Mouse (Mus musculus): Measurements from ENCODE around the gene Trim7. TPM values are rescaled to one million over a fixed set of nuclear protein-coding genes. Genes with fewer than 3 reads are reported as not detected.
A peak's percentile ranks its signal among the peaks of the same experiment; 100 is the strongest.
"Not testable (repeated sequence)": the region's sequence is repeated elsewhere in the genome, so short reads cannot be mapped to it uniquely, and the experiment has no call there.

Gene Trim7
- total and polyA plus RNA-seq, 2 experiments from 2014 or later = 3.7 to 7.7 TPM

GRCm38 (mm10) chr11:48816800-48817665 is 8.9 kb upstream of the Trim7 start, which contains the start of gene Trim41:
TSS of gene Trim41 (minus strand) at chr11:48817353.
- peak; percentile 31; the same call in 1 of the 2 replicates for TF ChIP-seq CTCF (IDR thresholded peaks at IDR 0.05; ENCODE audit: low read depth)
- H3K9me3 ChIP-seq (ENCODE audit: low read length) = no peaks in the 10 kb centered on the region
- peak; percentile 99 for DNase-seq (ENCODE audit: low spot score)
- ATAC-seq = peak; percentile 98
- peak within 1 kb of the TSS; percentile 93 for H3K4me2 ChIP-seq (ENCODE audit: low read depth, low read length)
- H3K36me3 ChIP-seq (ENCODE audit: insufficient read depth, low read length) = peaks cover 4% of the 10 kb centered on the region; the same call in 1 of the 2 replicates
- H3K4me3 ChIP-seq (ENCODE audit: low read length) = peak within 1 kb of the TSS; percentile 77
- peaks cover 13% of the 10 kb centered on the region for H3K4me1 ChIP-seq (ENCODE audit: insufficient read depth, low read length)
- H3K27me3 ChIP-seq (ENCODE audit: insufficient read depth, low read length) = no peaks in the 10 kb centered on the region
- H3K9ac ChIP-seq (replicated peaks; ENCODE audit: low read length) = peak within 1 kb of the TSS; percentile 84
- peak within 1 kb of the TSS; percentile 98 for H3K27ac ChIP-seq
- under 1% methylated on average over 76 of the region's 77 CpGs for WGBS

GRCm38 (mm10) chr11:48817794-48818193 is 8.1 kb upstream of the Trim7 start:
- no peak for TF ChIP-seq CTCF (IDR thresholded peaks at IDR 0.05; ENCODE audit: low read depth)
- H3K27me3 ChIP-seq (ENCODE audit: insufficient read depth, low read length) = no peaks in the 10 kb centered on the region
- H3K36me3 ChIP-seq (ENCODE audit: insufficient read depth, low read length) = no peaks in the 10 kb centered on the region
- no peaks in the 10 kb centered on the region for H3K9me3 ChIP-seq (ENCODE audit: low read length)
- ATAC-seq (no peak), DNase-seq (ENCODE audit: low spot score) (no peak)
- peak overlapping the region; percentile 77 for H3K4me3 ChIP-seq (ENCODE audit: low read length)
- peaks cover 13% of the 10 kb centered on the region for H3K4me1 ChIP-seq (ENCODE audit: insufficient read depth, low read length)
- peak overlapping the region; percentile 98 for H3K27ac ChIP-seq
- peak overlapping the region; percentile 84 for H3K9ac ChIP-seq (replicated peaks; ENCODE audit: low read length)
- H3K4me2 ChIP-seq (ENCODE audit: low read depth, low read length) = peak overlapping the region; percentile 93
- 7% methylated on average over 9 of the region's 9 CpGs for WGBS

- WGBS = under 1% methylated on average over 16 of the region's 16 CpGs
- TF ChIP-seq CTCF (IDR thresholded peaks at IDR 0.05; ENCODE audit: low read depth) = no peak
- H3K27ac ChIP-seq = peak overlapping the region; percentile 98
Observed at GRCm38 (mm10) chr11:48818346-48818745, 7.6 kb upstream of the Trim7 start.

GRCm38 (mm10) chr11:48819614-48820307 is 6.2 kb upstream of the Trim7 start:
- DNase-seq (ENCODE audit: low spot score) = no peak
- Histone ChIP-seq H3K9ac (replicated peaks; ENCODE audit: low read length) (no peak overlapping the region), H3K27ac (no peak overlapping the region), H3K4me2 (ENCODE audit: low read depth, low read length) (no peak overlapping the region), H3K36me3 (ENCODE audit: insufficient read depth, low read length) (no peaks in the 10 kb centered on the region), H3K4me3 (ENCODE audit: low read length) (no peak overlapping the region), H3K4me1 (ENCODE audit: insufficient read depth, low read length) (peaks cover 19% of the 10 kb centered on the region), H3K27me3 (ENCODE audit: insufficient read depth, low read length) (no peaks in the 10 kb centered on the region), H3K9me3 (ENCODE audit: low read length) (no peaks in the 10 kb centered on the region)
- WGBS = 77% methylated on average over 7 of the region's 7 CpGs
- ATAC-seq = no peak
- no peak for TF ChIP-seq CTCF (IDR thresholded peaks at IDR 0.05; ENCODE audit: low read depth)

More at GRCm38 (mm10) chr11:48818346-48818745, 7.6 kb upstream of the Trim7 start:
- ATAC-seq (no peak), DNase-seq (ENCODE audit: low spot score) (peak; percentile 96)
- H3K4me1 ChIP-seq (ENCODE audit: insufficient read depth, low read length) = peaks cover 13% of the 10 kb centered on the region
- peak overlapping the region; percentile 84 for H3K9ac ChIP-seq (replicated peaks; ENCODE audit: low read length)
- peak overlapping the region; percentile 77 for H3K4me3 ChIP-seq (ENCODE audit: low read length)
- H3K4me2 ChIP-seq (ENCODE audit: low read depth, low read length) = peak overlapping the region; percentile 93
- H3K36me3 ChIP-seq (ENCODE audit: insufficient read depth, low read length) = no peaks in the 10 kb centered on the region
- no peaks in the 10 kb centered on the region for H3K27me3 ChIP-seq (ENCODE audit: insufficient read depth, low read length)
- no peaks in the 10 kb centered on the region for H3K9me3 ChIP-seq (ENCODE audit: low read length)

- no peak overlapping the region for H3K9ac ChIP-seq (replicated peaks; ENCODE audit: low read length)
Observed at GRCm38 (mm10) chr11:48820308-48820674, 5.6 kb upstream of the Trim7 start.

GRCm38 (mm10) chr11:48821299-48821698 is 4.6 kb upstream of the Trim7 start:
- not testable (repeated sequence) for H3K4me1 ChIP-seq (ENCODE audit: insufficient read depth, low read length); H3K9me3 ChIP-seq (ENCODE audit: low read length); H3K27me3 ChIP-seq (ENCODE audit: insufficient read depth, low read length); H3K36me3 ChIP-seq (ENCODE audit: insufficient read depth, low read length); H3K9ac ChIP-seq (replicated peaks; ENCODE audit: low read length); H3K27ac ChIP-seq; DNase-seq (ENCODE audit: low spot score); H3K4me3 ChIP-seq (ENCODE audit: low read length); H3K4me2 ChIP-seq (ENCODE audit: low read depth, low read length); ATAC-seq
- WGBS = 86% methylated on average over 14 of the region's 14 CpGs

More at GRCm38 (mm10) chr11:48820308-48820674, 5.6 kb upstream of the Trim7 start:
- Histone ChIP-seq H3K27me3 (ENCODE audit: insufficient read depth, low read length) (no peaks in the 10 kb centered on the region), H3K4me3 (ENCODE audit: low read length) (no peak overlapping the region), H3K4me1 (ENCODE audit: insufficient read depth, low read length) (peaks cover 17% of the 10 kb centered on the region), H3K27ac (no peak overlapping the region), H3K4me2 (ENCODE audit: low read depth, low read length) (no peak overlapping the region), H3K9me3 (ENCODE audit: low read length) (no peaks in the 10 kb centered on the region), H3K36me3 (ENCODE audit: insufficient read depth, low read length) (no peaks in the 10 kb centered on the region)
- no peak for ATAC-seq
- no peak for DNase-seq (ENCODE audit: low spot score)
- no peak for TF ChIP-seq CTCF (IDR thresholded peaks at IDR 0.05; ENCODE audit: low read depth)
